Mouse (Mus musculus) gastrocnemius, postnatal 25 days (tissue): ENCODE results near the gene Ctsl. TPM values are rescaled to one million over a fixed set of nuclear protein-coding genes. Genes with fewer than 3 reads are reported as not detected.

Experiments used
- DNase-seq: peaks from one replicate; pipeline ENCODE4 v3.0.0; 2022
- total RNA-seq, 2 experiments: library from RNA; stranded (reverse); gene quantifications; 1 replicate in 1 of 2; 2 replicates in 1 of 2; pipeline ENCODE4 v1.2.3; 2021

The Ctsl gene
- total RNA-seq, 2 experiments from 2014 or later: 120 to 147 TPM

- DNase-seq: no peak
These were observed 57.8 kb downstream of the Ctsl start for GRCm38 (mm10) chr13:64312916-64313289.

GRCm38 (mm10) chr13:64312024-64312915 lies 58.4 kb downstream of the Ctsl start, which contains the start of gene Aaed1:
Gene Aaed1, minus strand, starts transcription at chr13:64312710.
- peak; percentile 96 for DNase-seq

GRCm38 (mm10) chr13:64311266-64311665 lies 59.4 kb downstream of the Ctsl start:
- DNase-seq: no peak

GRCm38 (mm10) chr13:64310585-64310984 lies 60.1 kb downstream of the Ctsl start:
- no peak for DNase-seq

GRCm38 (mm10) chr13:64309842-64310241 lies 60.8 kb downstream of the Ctsl start:
- no peak for DNase-seq

Other genes with a start within 250 kb of the Ctsl start
- gene Slc35d2, start 241.5 kb downstream of the Ctsl start, total RNA-seq: under 1 TPM; 0.72 to 0.88 TPM
- 10 to 100 TPM; 17.5 to 18.6 TPM for gene Zfp367, start 217.7 kb downstream of the Ctsl start, total RNA-seq
- gene Habp4, start 209.1 kb downstream of the Ctsl start, total RNA-seq: 10 to 100 TPM; 24.6 to 25.2 TPM
- 1 to 10 TPM; 3.8 to 4.6 TPM for gene Cdc14b, start 95.6 kb downstream of the Ctsl start, total RNA-seq
- gene Aaed1, start 58.2 kb downstream of the Ctsl start, total RNA-seq: 10 to 100 TPM; 35.1 to 41.0 TPM
- gene Cdk20, start 61.4 kb upstream of the Ctsl start, total RNA-seq: 1 to 10 TPM; 2.8 to 3.4 TPM
- gene Fam240b, start 126.9 kb upstream of the Ctsl start, total RNA-seq: under 1 TPM; 0.91 to 0.92 TPM